Mouse (Mus musculus) testis, adult 2 months (tissue): ENCODE results near the gene Top1. TPM values are rescaled to one million over a fixed set of nuclear protein-coding genes. Genes with fewer than 3 reads are reported as not detected.
"Not testable (repeated sequence)": the region's sequence is repeated elsewhere in the genome, so short reads cannot be mapped to it uniquely, and the experiment has no call there.

Experiments used
- H3K27ac ChIP-seq: fragments of 200-500 bp; 2 replicates; pipeline ENCODE4 v1.5.1; 2012; ENCODE audit warnings: low read depth, low read length; ENCODE audit not compliant: control insufficient read depth, insufficient read depth
- H3K27me3 ChIP-seq: fragments of 200-500 bp; 2 replicates; pipeline ENCODE4 v1.6.1; 2012; ENCODE audit warnings: mild to moderate bottlenecking, low read length, moderate library complexity; ENCODE audit not compliant: control insufficient read depth, insufficient read depth
- H3K36me3 ChIP-seq: fragments of 200-500 bp; 2 replicates; pipeline ENCODE4 v1.6.1; 2012; ENCODE audit warnings: mild to moderate bottlenecking, low read length; ENCODE audit not compliant: control insufficient read depth, insufficient read depth
- H3K4me1 ChIP-seq: fragments of 200-500 bp; 2 replicates; pipeline ENCODE4 v1.6.1; 2012; ENCODE audit warnings: low read length; ENCODE audit not compliant: control insufficient read depth, insufficient read depth
- H3K4me3 ChIP-seq: fragments of 200-500 bp; 2 replicates; pipeline ENCODE4 v1.5.1; 2012; ENCODE audit warnings: low read depth, mild to moderate bottlenecking, low read length, moderate library complexity, mixed read lengths; ENCODE audit not compliant: control insufficient read depth
- CTCF ChIP-seq: fragments of 200-500 bp; IDR thresholded peaks from 2 replicates; pipeline ENCODE4 v1.5.1; 2012; ENCODE audit warnings: low read depth, mild to moderate bottlenecking, inconsistent platforms, low read length, moderate library complexity; ENCODE audit not compliant: control insufficient read depth, insufficient read depth, insufficient replicate concordance
- POLR2A ChIP-seq: fragments of 200-500 bp; IDR thresholded peaks from 2 replicates; pipeline ENCODE4 v1.6.1; 2012; ENCODE audit warnings: low read depth, mild to moderate bottlenecking, inconsistent platforms, low read length, moderate library complexity; ENCODE audit not compliant: control insufficient read depth
- polyA plus RNA-seq: library from polyadenylated mRNA; depleted of rRNA; stranded (reverse); fragments of >200 nt; gene quantifications from 2 replicates; pipeline ENCODE4 v1.2.3, GENCODE M21; 2012

The Top1 gene
- polyA plus RNA-seq, 1 experiment, result 7.0 TPM

- TF ChIP-seq POLR2A, result no peak
- H3K27ac ChIP-seq, result no peak overlapping the region
- no peak overlapping the region for H3K4me3 ChIP-seq
- H3K27me3 ChIP-seq, result no peaks in the 10 kb centered on the region
- H3K4me1 ChIP-seq, result no peaks in the 10 kb centered on the region
- no peaks in the 10 kb centered on the region; the same call in 1 of the 2 replicates for H3K36me3 ChIP-seq
These were observed 7.5 kb downstream of the Top1 start for GRCm38 (mm10) chr2:160653218-160653617.

- Histone ChIP-seq H3K4me1 (no peaks in the 10 kb centered on the region), H3K27me3 (no peaks in the 10 kb centered on the region), H3K36me3 (no peaks in the 10 kb centered on the region; the same call in 1 of the 2 replicates), H3K4me3 (no peak overlapping the region), H3K27ac (no peak overlapping the region)
- TF ChIP-seq POLR2A (no peak), CTCF (no peak)
These were observed 9.9 kb downstream of the Top1 start for GRCm38 (mm10) chr2:160655561-160655960.

GRCm38 (mm10) chr2:160656234-160656633 is 10.5 kb downstream of the Top1 start:
- TF ChIP-seq POLR2A, result no peak
- no peak for TF ChIP-seq CTCF
- H3K36me3 ChIP-seq, result no peaks in the 10 kb centered on the region; the same call in 1 of the 2 replicates

DNA sequence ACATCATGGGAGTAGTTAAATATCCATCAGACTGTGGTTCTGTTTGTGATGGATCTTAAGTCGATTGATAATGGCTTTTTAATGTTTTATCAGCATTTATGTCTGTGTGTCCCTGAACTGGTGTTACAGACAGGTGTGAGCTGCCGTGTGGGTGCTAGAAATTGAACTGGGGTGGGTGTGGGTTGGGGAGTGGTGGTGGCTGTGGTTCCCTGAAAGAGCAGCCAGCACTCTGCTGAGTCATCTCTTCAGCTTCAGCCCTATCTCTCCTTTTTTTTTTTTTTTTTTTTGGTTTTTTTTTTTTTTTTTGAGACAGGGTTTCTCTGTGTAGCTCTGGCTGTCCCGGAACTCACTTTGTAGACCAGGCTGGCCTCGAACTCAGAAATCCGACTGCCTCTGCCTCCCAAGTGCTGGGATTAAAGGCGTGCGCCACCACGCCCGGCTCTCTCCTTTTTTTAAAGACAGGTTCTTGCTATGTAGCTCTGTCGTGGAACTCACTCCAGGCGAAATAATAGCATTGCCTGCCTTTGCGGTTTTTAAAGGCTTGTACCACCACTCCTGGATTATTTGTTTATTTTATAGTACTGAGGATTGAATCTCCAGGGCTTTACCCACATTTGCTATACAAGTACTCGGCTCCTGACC is 12.2 kb downstream of the Top1 start:
- no peak overlapping the region for H3K27ac ChIP-seq
- H3K27me3 ChIP-seq, result no peaks in the 10 kb centered on the region
- no peaks in the 10 kb centered on the region for H3K4me1 ChIP-seq
- H3K4me3 ChIP-seq, result no peak overlapping the region
- H3K36me3 ChIP-seq, result no peaks in the 10 kb centered on the region
- TF ChIP-seq CTCF (no peak), POLR2A (no peak)

More at GRCm38 (mm10) chr2:160656234-160656633, 10.5 kb downstream of the Top1 start:
- Histone ChIP-seq H3K27me3 (no peaks in the 10 kb centered on the region), H3K27ac (no peak overlapping the region), H3K4me1 (no peaks in the 10 kb centered on the region), H3K4me3 (no peak overlapping the region)

GRCm38 (mm10) chr2:160658811-160659210 is 13.1 kb downstream of the Top1 start:
- TF ChIP-seq POLR2A (no peak), CTCF (no peak)
- H3K36me3 ChIP-seq, result no peaks in the 10 kb centered on the region
- no peaks in the 10 kb centered on the region for H3K4me1 ChIP-seq
- no peak overlapping the region for H3K4me3 ChIP-seq
- H3K27me3 ChIP-seq, result no peaks in the 10 kb centered on the region
- H3K27ac ChIP-seq, result no peak overlapping the region

DNA sequence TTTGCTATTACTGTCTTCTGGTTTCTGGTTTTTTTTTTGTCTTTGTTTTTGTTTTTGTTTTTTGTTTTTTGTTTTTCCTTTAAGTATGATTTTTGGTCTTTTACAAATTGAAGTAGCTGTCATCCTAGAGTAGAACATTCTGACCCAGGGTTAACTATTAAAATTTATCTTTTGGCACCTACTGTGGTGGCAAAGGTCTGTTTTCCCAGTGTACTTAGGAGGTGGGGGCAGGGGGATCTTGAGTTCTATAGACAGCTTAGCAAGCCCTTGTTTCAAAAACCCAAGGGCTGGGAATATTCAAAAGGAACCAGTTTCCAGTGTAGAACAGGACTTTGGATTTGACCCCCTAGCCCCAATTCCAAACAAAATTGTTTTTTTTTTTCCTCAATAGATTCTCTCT is 18.7 kb downstream of the Top1 start:
- TF ChIP-seq CTCF, result no peak
- TF ChIP-seq POLR2A, result no peak
- H3K27ac ChIP-seq, result no peak overlapping the region
- H3K27me3 ChIP-seq, result no peaks in the 10 kb centered on the region
- H3K4me1 ChIP-seq, result no peaks in the 10 kb centered on the region
- no peaks in the 10 kb centered on the region for H3K36me3 ChIP-seq
- H3K4me3 ChIP-seq, result no peak overlapping the region

DNA sequence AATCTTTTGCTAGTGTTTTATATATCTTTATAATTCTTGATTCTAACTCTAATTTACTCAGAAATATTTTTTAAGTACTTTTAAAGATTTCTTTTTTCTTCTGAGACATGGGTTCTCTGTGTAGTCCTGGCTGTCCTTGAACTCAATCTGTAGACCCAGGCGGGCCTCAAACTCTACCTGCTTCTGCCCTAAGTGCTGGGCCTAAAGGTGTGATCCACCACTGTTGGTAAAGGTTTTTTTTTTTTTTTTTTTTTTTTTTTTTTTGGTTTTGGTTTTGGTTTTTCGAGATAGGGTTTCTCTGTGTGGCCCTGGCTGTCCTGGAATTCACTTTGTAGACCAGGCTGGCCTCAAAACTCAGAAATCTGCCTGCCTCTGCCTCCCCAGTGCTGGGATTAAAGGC is 19.3 kb downstream of the Top1 start:
- H3K27ac ChIP-seq, H3K27me3 ChIP-seq, H3K36me3 ChIP-seq, H3K4me3 ChIP-seq, H3K4me1 ChIP-seq: not testable (repeated sequence)

DNA sequence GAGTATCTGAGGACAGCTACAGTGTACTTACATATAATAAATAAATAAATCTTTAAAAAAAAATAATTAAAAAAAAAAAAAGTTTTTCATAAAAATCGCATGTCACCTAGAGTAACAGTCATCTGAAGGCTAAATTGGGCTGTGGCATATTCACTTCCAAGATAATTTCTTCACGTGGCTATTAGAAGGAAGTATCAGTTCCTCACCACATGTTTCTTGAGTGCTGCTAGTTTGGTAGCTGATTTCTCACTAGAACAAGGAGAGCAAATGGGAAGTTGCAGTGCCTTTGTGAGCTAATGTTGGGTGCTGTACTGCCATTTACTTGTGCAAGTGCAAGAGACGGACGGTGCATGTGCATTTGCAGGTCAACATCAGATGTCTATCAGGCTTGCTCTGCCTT is 21.6 kb downstream of the Top1 start:
- Histone ChIP-seq H3K27ac (no peak overlapping the region), H3K4me3 (no peak overlapping the region), H3K4me1 (no peaks in the 10 kb centered on the region), H3K27me3 (no peaks in the 10 kb centered on the region), H3K36me3 (no peaks in the 10 kb centered on the region)
- TF ChIP-seq CTCF (no peak), POLR2A (no peak)
